Mouse (Mus musculus) lung, postnatal 0 days (tissue): Measurements from ENCODE around the gene Pou6f1. TPM values are rescaled to one million over a fixed set of nuclear protein-coding genes. Genes with fewer than 3 reads are reported as not detected.
"Not testable (repeated sequence)": the region's sequence is repeated elsewhere in the genome, so short reads cannot be mapped to it uniquely, and the experiment has no call there.

Experiments used
- ATAC-seq: fragments of 200-750 bp; cut with Nextera tagmentation; 2 replicates; pipeline ENCODE4 v1.8.0; 2017; ENCODE audit warnings: moderate library complexity
- DNase-seq: peaks from one replicate; pipeline ENCODE4 v3.0.0-alpha.2; 2016; ENCODE audit warnings: low spot score
- H3K27ac ChIP-seq: fragments of 300-500 bp; sonication (generic); 2 replicates; pipeline ENCODE4 v1.5.1; 2014; ENCODE audit warnings: antibody characterized with exemption, mild to moderate bottlenecking, low read length, mixed read lengths
- H3K27me3 ChIP-seq: fragments of 300-500 bp; sonication (generic); replicated peaks from 2 replicates; pipeline ENCODE4 v1.6.1; 2014; ENCODE audit warnings: low read length, mixed read lengths; ENCODE audit not compliant: insufficient read depth
- H3K36me3 ChIP-seq: fragments of 300-500 bp; sonication (generic); 2 replicates; pipeline ENCODE4 v1.6.1; 2014; ENCODE audit warnings: low read length, mixed read lengths; ENCODE audit not compliant: insufficient read depth
- H3K4me1 ChIP-seq: fragments of 300-500 bp; sonication (generic); 2 replicates; pipeline ENCODE4 v1.6.1; 2014; ENCODE audit warnings: antibody characterized with exemption, low read depth, low read length, mixed read lengths; ENCODE audit not compliant: insufficient read depth
- H3K4me2 ChIP-seq: fragments of 300-500 bp; sonication (generic); replicated peaks from 2 replicates; pipeline ENCODE4 v1.6.1; 2014; ENCODE audit warnings: low read depth, mild to moderate bottlenecking, low read length, moderate library complexity, mixed read lengths
- H3K4me3 ChIP-seq: fragments of 300-500 bp; sonication (generic); 2 replicates; pipeline ENCODE4 v1.5.1; 2014; ENCODE audit warnings: low read depth, low read length
- H3K9ac ChIP-seq: fragments of 300-500 bp; sonication (generic); replicated peaks from 2 replicates; pipeline ENCODE4 v1.6.1; 2014; ENCODE audit warnings: low read depth, mild to moderate bottlenecking
- H3K9me3 ChIP-seq: fragments of 300-500 bp; sonication (generic); 2 replicates; pipeline ENCODE4 v1.6.1; 2016; ENCODE audit warnings: low read length, mixed read lengths
- CTCF ChIP-seq: IDR thresholded peaks from 2 replicates; pipeline ENCODE4 v1.5.1; 2016; ENCODE audit warnings: antibody characterized with exemption, mild to moderate bottlenecking
- EP300 ChIP-seq: IDR thresholded peaks from 2 replicates; pipeline ENCODE4 v1.6.1; 2016; ENCODE audit warnings: antibody characterized with exemption, mild to moderate bottlenecking, control low read depth
- WGBS: fragments of 180-500 bp; shearing (Covaris S2); extraction: QIAGEN DNeasy Blood & Tissue Kit; methylation state at CpG from one replicate; pipeline ENCODE4 v1.1.7; 2014; 5-methylcytosine and 5-hydroxymethylcytosine counted together
- polyA plus RNA-seq: library from polyadenylated mRNA; unstranded; fragments of >200 nt; fragmentation: Nextera tagmentation; extraction: Ambion mirVana; gene quantifications from 2 replicates; pipeline ENCODE4 v1.2.1, GENCODE M21; 2015

Pou6f1 gene
- polyA plus RNA-seq, 1 experiment from 2014 or later = 7.6 TPM

DNA sequence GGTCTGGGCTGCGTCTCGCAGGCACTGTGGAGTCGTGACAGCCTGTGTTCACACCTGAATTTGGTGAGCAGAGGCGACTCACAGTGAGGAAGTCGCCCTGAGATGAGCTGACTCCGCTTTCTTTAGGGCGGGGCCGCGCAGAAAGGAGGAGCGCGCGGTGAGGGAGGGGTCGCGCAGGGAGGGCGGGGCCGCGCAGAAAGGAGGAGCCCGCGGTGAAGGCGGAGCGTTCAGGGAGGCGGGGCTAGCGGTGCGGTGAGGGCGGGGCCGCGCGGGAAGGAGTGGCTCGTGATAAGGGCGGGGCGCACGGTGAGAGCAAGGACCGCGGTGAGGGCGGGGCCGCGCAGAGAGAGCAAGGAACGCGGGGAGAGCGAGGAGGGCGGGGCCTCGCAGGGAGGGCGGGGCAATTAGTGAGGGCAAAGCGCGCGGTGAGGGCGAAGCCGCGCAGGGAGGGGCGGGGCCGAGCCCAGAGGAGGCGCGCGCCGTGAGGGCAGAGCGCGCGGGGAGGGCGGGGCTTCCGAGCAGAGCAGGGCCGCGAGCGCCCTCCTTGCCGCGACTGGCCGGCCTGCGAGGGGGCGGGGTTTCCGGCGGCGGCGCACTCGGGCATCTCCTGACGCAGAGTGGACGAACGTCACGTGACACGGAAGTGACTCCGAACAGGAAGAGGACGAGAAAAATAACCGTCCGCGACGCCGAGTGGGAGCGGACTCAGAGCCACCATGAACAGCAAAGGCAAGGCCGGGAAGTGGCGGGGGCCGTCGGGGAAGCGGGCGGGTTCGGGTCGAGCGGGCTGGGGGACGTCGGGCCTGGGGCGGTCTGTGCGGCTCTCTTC, 15.4 kb upstream of the Pou6f1 start, which contains the start of gene Dazap2:
Gene Dazap2 (plus strand): TSS at position 354 of the 829 bp plus-strand sequence.
- 1% methylated on average over 52 of the region's 99 CpGs for WGBS
- Histone ChIP-seq H3K4me1 (peaks cover 7% of the 10 kb centered on the region; the same call in 1 of the 2 replicates), H3K27ac (peak within 1 kb of the TSS; percentile 100), H3K4me3 (peak within 1 kb of the TSS; percentile 97), H3K9ac (peak within 1 kb of the TSS; percentile 98), H3K4me2 (peak within 1 kb of the TSS; percentile 69), H3K36me3 (peaks cover 21% of the 10 kb centered on the region; the same call in 1 of the 2 replicates), H3K27me3 (no peaks in the 10 kb centered on the region), H3K9me3 (no peaks in the 10 kb centered on the region)
- TF ChIP-seq EP300 (no peak), CTCF (peak; percentile 49)
- peak; percentile 88 for ATAC-seq
- peak; percentile 99 for DNase-seq

DNA sequence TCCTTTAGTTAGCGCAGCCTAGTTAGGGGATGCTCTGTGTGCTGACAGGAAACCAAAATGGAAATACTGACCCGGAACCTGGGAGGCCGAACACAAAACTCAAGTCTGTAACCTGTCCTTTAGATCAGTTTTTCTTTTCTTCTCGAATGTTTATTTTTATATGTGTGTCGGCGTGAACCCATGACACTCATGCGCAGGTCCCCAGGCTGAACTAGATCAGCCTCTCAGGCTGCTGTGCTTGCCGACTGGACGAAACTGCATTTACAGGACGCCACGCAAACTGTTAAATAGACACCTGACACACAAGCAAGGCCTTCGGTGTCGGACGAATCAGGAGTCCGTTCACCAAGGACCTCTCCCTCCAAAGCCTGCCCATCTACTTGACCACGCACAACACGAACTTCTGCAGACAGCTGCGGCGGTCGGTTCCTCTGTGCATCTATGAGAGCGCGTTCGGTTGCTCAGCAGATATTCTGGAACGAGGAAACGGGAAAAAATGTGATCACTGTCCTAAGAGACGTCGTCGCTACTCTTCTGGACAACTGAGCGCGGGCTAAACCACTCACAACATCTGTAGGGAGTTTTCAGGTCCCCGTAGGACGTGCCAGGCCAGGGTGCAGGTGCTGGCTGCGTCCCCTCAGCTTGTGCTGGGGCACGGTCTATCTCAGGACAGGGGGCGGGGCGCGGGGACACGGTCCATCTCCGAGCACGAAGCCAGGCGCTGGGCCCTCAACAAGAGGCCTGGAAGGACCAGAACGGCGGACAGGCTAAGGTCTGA, 14.6 kb upstream of the Pou6f1 start:
- TF ChIP-seq CTCF = 0 out of 2 replicates have a peak, but pooled peaks have one; percentile 10
- TF ChIP-seq EP300 = no peak; the same call in 1 of the 2 replicates
- DNase-seq = no peak
- Histone ChIP-seq H3K4me3 (peak overlapping the region; percentile 97), H3K4me2 (peak overlapping the region; percentile 69), H3K36me3 (peaks cover 16% of the 10 kb centered on the region; the same call in 1 of the 2 replicates), H3K27ac (peak overlapping the region; percentile 100), H3K4me1 (peaks cover 7% of the 10 kb centered on the region; the same call in 1 of the 2 replicates), H3K27me3 (no peaks in the 10 kb centered on the region), H3K9ac (peak overlapping the region; percentile 37), H3K9me3 (no peaks in the 10 kb centered on the region)
- peak; percentile 15 for ATAC-seq
- WGBS = 9% methylated on average over 43 of the region's 43 CpGs

GRCm38 (mm10) chr15:100613584-100613983, 13.8 kb upstream of the Pou6f1 start:
- ATAC-seq (no peak), DNase-seq (peak; percentile 88)
- Histone ChIP-seq H3K4me2 (peak overlapping the region; percentile 48), H3K36me3 (peaks cover 12% of the 10 kb centered on the region; the same call in 1 of the 2 replicates), H3K27me3 (no peaks in the 10 kb centered on the region), H3K27ac (no peak overlapping the region), H3K9ac (no peak overlapping the region), H3K9me3 (no peaks in the 10 kb centered on the region), H3K4me1 (peaks cover 7% of the 10 kb centered on the region; the same call in 1 of the 2 replicates), H3K4me3 (peak overlapping the region; percentile 17)
- peak; percentile 93 for TF ChIP-seq CTCF
- TF ChIP-seq EP300 = no peak
- WGBS = 6% methylated on average over 16 of the region's 16 CpGs

GRCm38 (mm10) chr15:100612432-100612831, 12.6 kb upstream of the Pou6f1 start:
- H3K9me3 ChIP-seq = no peaks in the 10 kb centered on the region
- 0 out of 2 replicates have a peak, but pooled peaks cover under 1% of the 10 kb centered on the region for H3K36me3 ChIP-seq
- no peaks in the 10 kb centered on the region for H3K27me3 ChIP-seq
- WGBS = 54% methylated on average over 2 of the region's 2 CpGs
- no peak for ATAC-seq
- no peak overlapping the region for H3K9ac ChIP-seq
- H3K4me1 ChIP-seq = peaks cover 7% of the 10 kb centered on the region; the same call in 1 of the 2 replicates
- H3K27ac ChIP-seq = no peak overlapping the region
- no peak for TF ChIP-seq EP300
- TF ChIP-seq CTCF = peak; percentile 57
- no peak overlapping the region for H3K4me2 ChIP-seq
- no peak overlapping the region for H3K4me3 ChIP-seq
- DNase-seq = peak; percentile 45

- no peaks in the 10 kb centered on the region for H3K9me3 ChIP-seq
- H3K9ac ChIP-seq = no peak overlapping the region
- H3K4me2 ChIP-seq = no peak overlapping the region
- H3K4me1 ChIP-seq = peaks cover 7% of the 10 kb centered on the region; the same call in 1 of the 2 replicates
- no peaks in the 10 kb centered on the region for H3K36me3 ChIP-seq
- DNase-seq (no peak), ATAC-seq (no peak)
- TF ChIP-seq EP300 = no peak
- TF ChIP-seq CTCF = no peak
- no peak overlapping the region for H3K27ac ChIP-seq
- H3K4me3 ChIP-seq = no peak overlapping the region
- WGBS = 64% methylated on average over 7 of the region's 7 CpGs
- H3K27me3 ChIP-seq = no peaks in the 10 kb centered on the region
Measured at GRCm38 (mm10) chr15:100611951-100612350, 12.2 kb upstream of the Pou6f1 start.

DNA sequence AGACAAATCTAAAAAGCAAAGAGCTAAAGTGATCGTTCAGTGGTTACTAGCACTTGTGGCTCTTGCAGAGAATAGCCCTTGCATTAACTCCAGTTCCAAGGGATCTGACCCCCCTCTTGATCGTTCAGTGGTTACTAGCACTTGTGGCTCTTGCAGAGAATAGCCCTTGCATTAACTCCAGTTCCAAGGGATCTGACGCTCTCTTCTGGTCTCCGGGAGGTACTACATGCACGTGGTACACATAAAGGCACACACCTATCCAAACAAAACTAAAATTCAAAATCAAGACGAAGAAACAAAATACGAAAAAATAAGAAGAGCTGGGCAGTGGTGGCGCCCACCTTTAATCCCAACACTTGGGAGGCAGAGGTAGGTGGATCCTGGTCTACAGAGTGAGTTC, 6.9 kb upstream of the Pou6f1 start:
- not testable (repeated sequence) for H3K27ac ChIP-seq, H3K4me2 ChIP-seq, H3K9ac ChIP-seq, H3K36me3 ChIP-seq, ATAC-seq, H3K9me3 ChIP-seq, H3K27me3 ChIP-seq, H3K4me3 ChIP-seq, H3K4me1 ChIP-seq
- peak; percentile 18 for DNase-seq
- peak; percentile 53 for TF ChIP-seq CTCF
- 86% methylated on average over 8 of the region's 8 CpGs for WGBS
